Mouse (Mus musculus) adrenal gland, postnatal 36 days (tissue): ENCODE measurements at regions not wholly inside any gene's neighbourhood (a gene's known extent, or its start where the extent isn't known, plus 50 kb on each side); places are given as distances from the start of the nearest gene placed in this dataset. TPM values are rescaled to one million over a fixed set of nuclear protein-coding genes. Genes with fewer than 3 reads are reported as not detected.
"Not testable (repeated sequence)": the region's sequence is repeated elsewhere in the genome, so short reads cannot be mapped to it uniquely, and the experiment has no call there.

Source experiments
- DNase-seq, 2 experiments: peaks; one replicate each; pipeline ENCODE4 v3.0.0; 2021; ENCODE audit warnings: mixed read lengths in 1 of 2
- microRNA-seq: library from miRNA; unstranded; fragments of <30 nt; microRNA quantifications from one replicate; pipeline ENCODE4 v1.2.0, GENCODE M21; 2021

DNA sequence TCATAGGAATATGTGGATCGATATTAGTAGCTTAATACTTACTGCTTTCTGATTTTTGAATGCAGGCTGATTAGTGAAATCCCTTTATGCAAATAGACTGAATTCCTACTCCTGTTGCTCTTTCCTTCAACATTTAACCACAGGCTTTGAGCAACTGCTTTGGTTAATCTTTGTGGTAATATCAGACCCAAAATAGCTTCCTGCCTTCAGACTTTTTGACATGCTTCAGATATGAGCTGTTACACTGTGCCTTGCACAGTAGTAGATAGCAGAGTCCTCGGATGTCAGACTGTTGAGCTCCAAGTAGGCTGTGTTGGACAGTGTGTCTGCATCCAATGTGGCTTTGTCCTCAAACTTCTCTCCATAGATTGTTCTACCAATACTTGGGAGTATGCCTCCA, 1020.6 kb downstream of the Adam6a start:
- DNase-seq, result no peak

DNA sequence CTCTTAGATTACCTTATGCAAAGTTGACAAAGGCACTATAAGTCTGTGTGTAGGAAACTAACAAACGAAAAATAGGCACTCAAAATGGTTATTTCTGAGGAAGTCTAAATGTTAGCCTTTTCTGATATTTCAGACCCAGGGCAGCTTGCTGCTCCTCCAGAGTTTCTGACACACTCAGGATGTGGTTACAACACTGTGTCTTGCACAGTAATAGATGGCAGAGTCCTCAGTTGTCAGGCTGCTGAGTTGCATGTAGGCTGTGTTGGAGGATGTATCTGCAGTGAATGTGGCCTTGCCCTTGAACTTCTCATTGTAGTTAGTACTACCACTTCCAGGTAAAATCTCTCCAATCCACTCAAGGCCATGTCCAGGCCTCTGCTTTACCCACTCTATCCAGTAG, 1039.7 kb downstream of the Adam6a start:
- DNase-seq, result no peak

DNA sequence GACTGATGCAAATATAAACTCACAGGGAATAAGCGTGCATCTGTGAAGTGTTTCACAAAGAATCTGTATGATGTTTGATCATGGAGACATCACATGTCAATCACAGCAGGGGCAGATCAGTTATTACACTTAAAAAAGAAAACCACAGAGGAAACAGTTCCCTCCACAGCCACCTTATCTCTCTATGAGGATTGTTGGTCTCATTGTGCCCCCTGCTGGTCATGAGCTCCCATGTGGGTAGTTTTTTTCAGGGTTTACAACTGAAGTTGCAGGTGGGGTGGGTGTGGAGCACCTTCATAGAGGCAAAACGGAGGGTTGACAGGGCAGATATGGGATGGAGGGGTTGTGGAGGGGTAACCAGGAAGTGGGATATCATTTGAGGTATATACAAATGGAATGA, 1043.5 kb downstream of the Adam6a start:
- peak in 1 of 2 experiments; percentile 43 for DNase-seq

DNA sequence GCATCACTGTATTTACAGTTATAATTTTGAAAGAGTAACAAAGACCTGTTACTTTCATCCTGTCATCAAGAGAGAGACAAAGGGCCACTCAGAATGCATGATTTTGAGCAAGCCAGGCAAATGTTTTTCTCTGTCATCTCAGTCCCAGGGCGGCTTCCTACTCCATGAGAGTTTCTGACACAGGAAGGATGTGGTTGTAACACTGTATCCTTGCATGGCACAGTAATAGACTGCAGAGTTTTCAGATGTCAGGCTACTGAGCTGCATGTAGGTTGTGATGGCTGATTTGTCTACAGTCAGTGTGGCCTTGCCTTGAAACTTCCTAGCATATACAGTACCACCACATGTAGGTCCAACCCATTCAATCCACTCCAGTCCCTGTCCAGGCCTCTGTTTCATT, 1054.0 kb downstream of the Adam6a start:
- no peak for DNase-seq

DNA sequence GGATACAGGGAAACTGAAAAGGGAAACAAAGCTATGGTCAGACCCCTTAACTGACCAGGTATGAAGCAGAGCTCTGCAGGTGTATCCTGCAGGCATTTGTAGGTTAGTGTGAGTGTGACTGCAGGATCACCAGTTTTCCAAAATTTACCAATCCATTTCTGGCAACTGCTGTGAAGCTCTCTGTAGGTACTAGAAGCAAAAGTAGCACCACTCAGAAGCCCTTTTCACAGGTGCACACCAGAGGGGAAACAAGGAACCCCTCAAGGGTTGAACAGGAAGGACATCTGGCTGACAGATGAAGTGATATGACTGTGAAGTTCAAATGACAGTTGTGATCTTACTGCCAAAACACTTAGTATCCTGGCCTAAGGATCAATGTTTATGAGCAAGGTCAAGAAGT, 1065.5 kb downstream of the Adam6a start:
- no peak for DNase-seq

DNA sequence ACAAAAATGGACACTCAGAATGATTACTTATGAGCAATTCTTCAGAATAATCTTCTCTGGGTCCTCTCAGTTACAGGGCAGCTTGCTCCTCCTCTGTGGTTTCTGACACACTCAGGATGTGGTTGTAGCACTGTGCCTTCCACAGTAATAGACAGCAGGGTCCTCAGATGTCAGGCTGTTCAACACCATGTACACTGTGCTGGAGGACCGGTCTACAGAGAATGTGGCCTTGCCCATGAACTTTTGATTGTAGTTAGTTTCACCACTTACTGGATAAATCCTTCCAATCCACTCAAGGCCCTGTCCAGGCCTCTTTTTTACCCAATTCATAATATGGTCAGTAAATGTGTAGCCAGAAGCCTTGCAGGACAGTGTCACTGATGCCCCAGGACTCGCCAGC, 1068.4 kb downstream of the Adam6a start:
- DNase-seq, result no peak

DNA sequence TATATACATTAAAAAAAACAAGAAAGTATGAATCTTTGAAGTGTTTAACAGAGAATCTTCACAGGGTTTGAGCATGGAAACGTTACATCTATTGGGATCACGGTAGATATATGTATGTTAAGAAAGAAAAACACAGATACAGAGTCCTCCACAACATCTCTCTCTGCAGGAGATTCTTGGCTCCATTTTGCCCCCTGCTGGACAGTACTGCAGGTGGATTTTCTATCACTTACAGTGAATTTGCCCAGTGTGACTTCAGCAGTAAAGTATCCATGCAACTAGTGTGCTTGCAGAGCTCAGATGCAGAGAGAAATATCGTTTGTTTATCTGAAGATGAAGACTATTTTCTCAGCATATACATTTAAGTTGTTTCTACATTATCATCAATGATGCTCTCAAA, 1071.5 kb downstream of the Adam6a start:
- DNase-seq, result peak in 1 of 2 experiments; percentile 15

DNA sequence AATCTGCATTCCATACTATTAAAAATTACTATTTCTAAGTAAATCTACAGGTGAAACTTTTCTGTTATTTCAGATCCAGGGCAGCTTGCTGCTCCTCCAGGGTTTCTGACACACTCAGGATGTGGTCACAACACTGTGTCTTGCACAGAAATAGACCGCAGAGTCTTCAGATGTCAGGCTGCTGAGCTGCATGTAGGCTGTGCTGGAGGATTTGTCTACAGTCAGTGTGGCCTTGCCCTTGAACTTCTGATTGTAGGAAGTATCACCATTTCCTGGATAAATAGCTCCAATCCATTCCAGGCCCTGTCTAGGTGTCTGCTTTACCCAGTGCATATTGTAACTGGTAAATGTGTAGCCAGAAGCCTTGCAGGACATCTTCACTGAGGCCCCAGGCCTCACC, 1072.0 kb downstream of the Adam6a start:
- no peak for DNase-seq

DNA sequence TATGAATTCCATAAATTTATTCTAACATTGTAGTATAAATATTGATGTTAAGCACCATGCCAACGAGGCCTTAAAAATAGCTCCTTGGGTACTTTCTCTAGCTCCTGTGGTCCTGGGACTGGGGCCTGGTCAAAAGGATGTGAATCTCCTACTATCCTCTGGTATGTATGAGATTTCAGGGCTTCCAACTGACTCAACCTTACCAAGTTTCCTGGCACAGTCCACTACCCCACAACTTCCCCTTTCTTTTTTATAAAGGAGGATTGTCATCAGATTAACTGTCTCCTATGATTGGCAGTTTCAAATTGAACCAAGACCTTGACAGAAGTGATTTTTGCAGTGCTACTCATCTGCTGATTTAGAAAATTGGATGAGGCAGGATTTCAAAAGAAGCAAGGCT, 1097.4 kb downstream of the Adam6a start:
- no peak for DNase-seq

DNA sequence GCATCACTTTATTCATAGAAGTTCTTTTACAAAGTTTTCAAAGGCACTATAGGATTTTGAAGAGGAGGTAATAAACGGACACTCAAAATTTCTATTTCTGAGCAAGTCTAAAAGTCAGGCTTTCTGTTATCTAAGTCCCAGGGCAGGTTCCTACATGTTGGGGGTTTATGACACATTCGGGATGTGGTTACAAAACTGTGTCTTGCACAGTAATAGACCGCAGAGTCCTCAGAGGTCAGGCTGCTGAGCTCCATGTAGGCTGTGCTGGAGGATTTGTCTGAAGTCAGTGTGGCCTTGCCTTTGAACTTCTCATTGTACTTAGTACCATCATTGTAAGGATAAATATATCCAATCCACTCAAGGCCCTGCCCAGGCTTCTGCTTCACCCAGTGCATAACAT, 1102.7 kb downstream of the Adam6a start:
- DNase-seq, result no peak

DNA sequence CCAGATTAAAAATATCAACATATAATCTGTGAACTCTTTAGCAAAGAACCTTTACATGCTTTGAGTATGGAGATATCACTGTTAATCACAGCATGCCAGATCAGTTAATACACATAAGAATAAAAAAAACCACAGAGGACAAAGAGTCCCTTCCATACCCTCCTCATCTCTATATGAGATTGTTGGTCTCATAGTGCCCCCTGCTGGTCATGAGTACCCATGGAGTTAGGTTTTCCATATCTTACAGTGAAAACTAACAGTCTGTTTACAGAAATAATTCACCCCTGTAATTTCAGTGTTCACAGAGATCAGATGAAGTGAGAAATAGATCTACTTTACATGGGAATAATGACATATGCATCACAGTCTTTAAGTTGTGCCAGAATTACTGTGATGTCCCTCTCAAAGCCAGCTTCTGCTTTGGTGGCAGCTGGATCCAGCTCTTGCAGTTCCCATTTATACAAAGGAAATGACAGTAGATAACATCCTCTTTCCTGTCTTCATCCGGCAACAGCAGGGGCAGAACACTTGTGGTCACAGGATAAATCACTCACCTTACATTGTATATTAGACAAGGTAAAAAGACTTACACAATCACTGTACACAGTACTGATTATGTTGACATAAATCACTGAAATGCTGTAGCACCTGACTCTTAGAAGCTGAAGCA, 1106.9 kb downstream of the Adam6a start:
- peak in 1 of 2 experiments; percentile 1 for DNase-seq

DNA sequence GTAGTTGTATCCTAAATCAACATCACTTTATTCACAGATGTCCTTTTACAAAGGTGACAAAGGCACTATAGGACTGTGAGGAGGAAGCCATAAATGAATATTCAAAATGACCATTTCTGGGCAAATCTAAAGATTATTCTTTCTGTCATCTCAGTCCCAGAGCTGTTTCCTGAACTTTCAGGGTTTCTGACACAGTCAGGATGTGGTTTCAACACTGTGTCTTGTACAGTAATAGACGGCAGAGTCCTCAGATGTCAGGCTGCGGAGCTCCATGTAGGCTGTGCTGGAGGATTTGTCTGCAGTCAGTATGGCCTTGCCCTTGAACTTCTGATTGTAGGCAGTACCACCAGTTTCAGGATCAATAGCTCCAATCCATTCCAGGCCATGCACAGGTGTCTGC, 1113.4 kb downstream of the Adam6a start:
- DNase-seq, result not testable (repeated sequence)

Small RNAs in the stretch of these regions (microRNA-seq; reads per million reads assigned to microRNA genes)
- gene Mir7094-1 (not detected), gene Mir7094-2 (not detected)
